Mouse (Mus musculus) liver, adult 2 months (tissue): ENCODE data around the gene Prl7b1.

ENCODE experiments used
- CTCF ChIP-seq: fragments of 200-500 bp; IDR thresholded peaks from 2 replicates; pipeline ENCODE4 v1.5.1; 2011; ENCODE audit warnings: low read depth, low read length, control low read depth
- POLR2A ChIP-seq: fragments of 200-500 bp; IDR thresholded peaks from 2 replicates; pipeline ENCODE4 v1.6.1; 2011; ENCODE audit warnings: low read length, control low read depth; ENCODE audit not compliant: insufficient read depth; ENCODE audit errors: extremely low read depth

GRCm38 (mm10) chr13:27610482-27610881, at the start of gene Prl7b1:
- no peak for TF ChIP-seq POLR2A
- no peak for TF ChIP-seq CTCF
